Mouse (Mus musculus) gastrocnemius, adult 2 months (tissue): Measurements from ENCODE around the gene Rhot1. TPM values are rescaled to one million over a fixed set of nuclear protein-coding genes. Genes with fewer than 3 reads are reported as not detected.

Experiments used
- DNase-seq: peaks from one replicate; pipeline ENCODE4 v3.0.0; 2022
- H3K27ac ChIP-seq: fragments of 200-600 bp; 2 replicates; pipeline ENCODE4 v1.8.1; 2022; ENCODE audit warnings: mild to moderate bottlenecking
- H3K4me3 ChIP-seq: fragments of 200-600 bp; 2 replicates; pipeline ENCODE4 v1.8.1; 2022; ENCODE audit warnings: mild to moderate bottlenecking, moderate library complexity
- CTCF ChIP-seq: fragments of 200-600 bp; IDR thresholded peaks from 2 replicates; pipeline ENCODE4 v1.8.1; 2022; ENCODE audit warnings: antibody characterized with exemption, mild to moderate bottlenecking, moderate library complexity
- intact Hi-C: fragments of 180-260 bp; cut with DNase I; formaldehyde crosslinking; loops from one replicate; pipeline ENCODE4 v1.15.1; 2025
- long read RNA-seq, 2 experiments: library from polyadenylated mRNA; stranded (forward); transcript quantifications; one replicate each; pipeline ENCODE4 v2.0.0; 2021
- total RNA-seq, 2 experiments: library from RNA; stranded (reverse); gene quantifications; 2 replicates each; pipeline ENCODE4 v1.2.3; 2021

The Rhot1 gene
- total RNA-seq = 10 to 100 TPM; 43.6 to 45.3 TPM
- long read RNA-seq, experiment 1, full-length matches to known transcripts = 41 of 104 reads
- long read RNA-seq, experiment 1, partial matches to known transcripts = 13 of 104 reads
- long read RNA-seq, experiment 1, other reads (novel, unspliced or antisense) = 50 of 104 reads
- long read RNA-seq, experiment 2, full-length matches to known transcripts = 33 of 95 reads
- long read RNA-seq, experiment 2, partial matches to known transcripts = 11 of 95 reads
- long read RNA-seq, experiment 2, other reads (novel, unspliced or antisense) = 51 of 95 reads

GRCm38 (mm10) chr11:80208860-80209800 lies at the start of gene Rhot1:
Gene Rhot1 (plus strand): TSS chr11:80209019.
- intact Hi-C loops = no loop called here
- H3K4me3 ChIP-seq = peak within 1 kb of the TSS; percentile 85
- H3K27ac ChIP-seq = peak within 1 kb of the TSS; percentile 97
- peak; percentile 96 for TF ChIP-seq CTCF
- peak; percentile 98 for DNase-seq

GRCm38 (mm10) chr11:80161041-80161440 lies 47.8 kb upstream of the Rhot1 start:
- no peak for DNase-seq
- no peak for TF ChIP-seq CTCF
- no peak overlapping the region for H3K27ac ChIP-seq
- H3K4me3 ChIP-seq = no peak overlapping the region
- intact Hi-C loops = no loop called here

GRCm38 (mm10) chr11:80163362-80164116 lies 45.3 kb upstream of the Rhot1 start:
- no peak for TF ChIP-seq CTCF
- Histone ChIP-seq H3K4me3 (no peak overlapping the region), H3K27ac (no peak overlapping the region)
- intact Hi-C loops = no loop called here
- DNase-seq = no peak

- intact Hi-C loops = no loop called here
Observed at GRCm38 (mm10) chr11:80164224-80164623, 44.6 kb upstream of the Rhot1 start.

GRCm38 (mm10) chr11:80168121-80168520 lies 40.7 kb upstream of the Rhot1 start:
- no peak overlapping the region for H3K27ac ChIP-seq
- no peak for TF ChIP-seq CTCF
- intact Hi-C loops = no loop called here
- no peak for DNase-seq
- no peak overlapping the region for H3K4me3 ChIP-seq

More at GRCm38 (mm10) chr11:80164224-80164623, 44.6 kb upstream of the Rhot1 start:
- TF ChIP-seq CTCF = no peak
- no peak overlapping the region for H3K4me3 ChIP-seq
- DNase-seq = no peak
- H3K27ac ChIP-seq = no peak overlapping the region

GRCm38 (mm10) chr11:80168611-80169249 lies 40.1 kb upstream of the Rhot1 start:
- DNase-seq = no peak
- Histone ChIP-seq H3K4me3 (no peak overlapping the region), H3K27ac (no peak overlapping the region)
- intact Hi-C loops = no loop called here
- TF ChIP-seq CTCF = no peak

GRCm38 (mm10) chr11:80169629-80170028 lies 39.2 kb upstream of the Rhot1 start:
- intact Hi-C loops = no loop called here
- no peak overlapping the region for H3K27ac ChIP-seq
- no peak for DNase-seq
- TF ChIP-seq CTCF = no peak
- no peak overlapping the region for H3K4me3 ChIP-seq

- intact Hi-C loops = no loop called here
- no peak for DNase-seq
- H3K27ac ChIP-seq = peak overlapping the region; percentile 48
- no peak overlapping the region for H3K4me3 ChIP-seq
- no peak for TF ChIP-seq CTCF
Observed at GRCm38 (mm10) chr11:80170351-80170750, 38.5 kb upstream of the Rhot1 start.

GRCm38 (mm10) chr11:80171884-80172283 lies 36.9 kb upstream of the Rhot1 start:
- DNase-seq = peak; percentile 44
- Histone ChIP-seq H3K4me3 (no peak overlapping the region), H3K27ac (peak overlapping the region; percentile 10; the same call in 1 of the 2 replicates)
- no peak for TF ChIP-seq CTCF
- intact Hi-C loops = no loop called here

- Histone ChIP-seq H3K27ac (0 out of 2 replicates have a peak overlapping the region, but pooled peaks have one; percentile 20), H3K4me3 (no peak overlapping the region)
- intact Hi-C loops = no loop called here
- no peak for TF ChIP-seq CTCF
- no peak for DNase-seq
Observed at GRCm38 (mm10) chr11:80173963-80174670, 34.7 kb upstream of the Rhot1 start.
